Mouse (Mus musculus) embryonic facial prominence, embryonic 14.5 days (tissue): ENCODE results near the gene Scarf2. TPM values are rescaled to one million over a fixed set of nuclear protein-coding genes. Genes with fewer than 3 reads are reported as not detected.

Experiments
- ATAC-seq: fragments of 200-750 bp; cut with Nextera tagmentation; 2 replicates; pipeline ENCODE4 v1.8.0; 2017; ENCODE audit warnings: low read depth, moderate number of reproducible peaks, moderate TSS enrichment
- DNase-seq: peaks from one replicate; pipeline ENCODE4 v3.0.0-alpha.2; 2015; ENCODE audit warnings: low spot score
- H3K27ac ChIP-seq: fragments of 300-500 bp; sonication (generic); replicated peaks from 2 replicates; pipeline ENCODE4 v1.5.1; 2014; ENCODE audit warnings: low read depth, mild to moderate bottlenecking, low read length, moderate library complexity
- H3K27me3 ChIP-seq: fragments of 300-500 bp; sonication (generic); replicated peaks from 2 replicates; pipeline ENCODE4 v1.6.1; 2014; ENCODE audit warnings: low read length; ENCODE audit not compliant: control insufficient read depth, insufficient read depth
- H3K36me3 ChIP-seq: fragments of 300-500 bp; sonication (generic); 2 replicates; pipeline ENCODE4 v1.6.1; 2014; ENCODE audit warnings: low read length, mixed read lengths; ENCODE audit not compliant: control insufficient read depth, insufficient read depth
- H3K4me1 ChIP-seq: fragments of 300-500 bp; sonication (generic); 2 replicates; pipeline ENCODE4 v1.6.1; 2014; ENCODE audit warnings: antibody characterized with exemption, low read length; ENCODE audit not compliant: control insufficient read depth, insufficient read depth
- H3K4me2 ChIP-seq: fragments of 300-500 bp; sonication (generic); 2 replicates; pipeline ENCODE4 v1.6.1; 2014; ENCODE audit warnings: low read depth, mild to moderate bottlenecking, low read length, moderate library complexity, mixed read lengths
- H3K4me3 ChIP-seq: fragments of 300-500 bp; sonication (generic); 2 replicates; pipeline ENCODE4 v1.5.1; 2014; ENCODE audit warnings: low read depth, mild to moderate bottlenecking, low read length
- H3K9ac ChIP-seq: fragments of 300-500 bp; sonication (generic); 2 replicates; pipeline ENCODE4 v1.6.1; 2014; ENCODE audit warnings: low read depth, mild to moderate bottlenecking, low read length, moderate library complexity, mixed read lengths
- H3K9me3 ChIP-seq: fragments of 300-500 bp; sonication (generic); 2 replicates; pipeline ENCODE4 v1.6.1; 2016; ENCODE audit warnings: low read length; ENCODE audit not compliant: control insufficient read depth
- WGBS: fragments of 180-500 bp; shearing (Covaris S2); extraction: QIAGEN DNeasy Blood & Tissue Kit; methylation state at CpG from one replicate; pipeline ENCODE4 v1.1.7; 2014; 5-methylcytosine and 5-hydroxymethylcytosine counted together
- polyA plus RNA-seq: library from polyadenylated mRNA; unstranded; fragments of >200 nt; fragmentation: Nextera tagmentation; extraction: Ambion mirVana; gene quantifications from 2 replicates; pipeline ENCODE4 v1.2.1, GENCODE M21; 2014

The Scarf2 gene
- polyA plus RNA-seq, 1 experiment from 2014 or later, result 34.5 TPM

- DNase-seq (peak; percentile 12), ATAC-seq (no peak)
- peaks cover 25% of the 10 kb centered on the region for H3K4me1 ChIP-seq
- 18% methylated on average over 1 of the region's 1 CpGs for WGBS
- no peaks in the 10 kb centered on the region for H3K27me3 ChIP-seq
- peak overlapping the region; percentile 86 for H3K4me3 ChIP-seq
- peak overlapping the region; percentile 82 for H3K4me2 ChIP-seq
- H3K9me3 ChIP-seq, result no peaks in the 10 kb centered on the region
- no peak overlapping the region for H3K9ac ChIP-seq
- H3K27ac ChIP-seq, result no peak overlapping the region
- H3K36me3 ChIP-seq, result peaks cover 33% of the 10 kb centered on the region
These were observed 36.0 kb upstream of the Scarf2 start for GRCm38 (mm10) chr16:17761074-17761473.

- Histone ChIP-seq H3K36me3 (peaks cover 57% of the 10 kb centered on the region), H3K4me3 (no peak overlapping the region), H3K4me2 (no peak overlapping the region), H3K4me1 (peaks cover 20% of the 10 kb centered on the region), H3K9me3 (no peaks in the 10 kb centered on the region), H3K27ac (no peak overlapping the region), H3K27me3 (no peaks in the 10 kb centered on the region), H3K9ac (no peak overlapping the region)
- ATAC-seq (no peak), DNase-seq (no peak)
- 92% methylated on average over 4 of the region's 4 CpGs for WGBS
These were observed 33.0 kb upstream of the Scarf2 start for GRCm38 (mm10) chr16:17764108-17764511.

- H3K27me3 ChIP-seq, result no peaks in the 10 kb centered on the region
- H3K9me3 ChIP-seq, result no peaks in the 10 kb centered on the region
- ATAC-seq, result no peak
- 77% methylated on average over 7 of the region's 7 CpGs for whole genome bisulfite sequencing
- no peak overlapping the region for H3K9ac ChIP-seq
- no peak overlapping the region for H3K4me3 ChIP-seq
- DNase-seq, result no peak
- no peak overlapping the region for H3K4me2 ChIP-seq
- no peak overlapping the region for H3K27ac ChIP-seq
- no peaks in the 10 kb centered on the region; the same call in 1 of the 2 replicates for H3K4me1 ChIP-seq
- H3K36me3 ChIP-seq, result peaks cover 80% of the 10 kb centered on the region
These were observed 28.2 kb upstream of the Scarf2 start for GRCm38 (mm10) chr16:17768834-17769233.

- peaks cover 74% of the 10 kb centered on the region for H3K36me3 ChIP-seq
- H3K4me1 ChIP-seq, result no peaks in the 10 kb centered on the region
- DNase-seq (peak; percentile 57), ATAC-seq (peak; percentile 57)
- H3K27me3 ChIP-seq, result no peaks in the 10 kb centered on the region
- H3K4me3 ChIP-seq, result no peak overlapping the region
- H3K27ac ChIP-seq, result no peak overlapping the region
- 61% methylated on average over 4 of the region's 4 CpGs for WGBS
- no peak overlapping the region for H3K4me2 ChIP-seq
- no peak overlapping the region for H3K9ac ChIP-seq
- H3K9me3 ChIP-seq, result no peaks in the 10 kb centered on the region
These were observed 25.8 kb upstream of the Scarf2 start for GRCm38 (mm10) chr16:17771117-17771865.

- Histone ChIP-seq H3K36me3 (peaks cover 83% of the 10 kb centered on the region), H3K9me3 (no peaks in the 10 kb centered on the region), H3K27me3 (no peaks in the 10 kb centered on the region), H3K9ac (no peak overlapping the region), H3K4me1 (no peaks in the 10 kb centered on the region), H3K4me2 (no peak overlapping the region), H3K4me3 (no peak overlapping the region), H3K27ac (no peak overlapping the region)
- ATAC-seq, result no peak
- WGBS, result 64% methylated on average over 11 of the region's 11 CpGs
- no peak for DNase-seq
These were observed 20.3 kb upstream of the Scarf2 start for GRCm38 (mm10) chr16:17776828-17777227.

GRCm38 (mm10) chr16:17778223-17778622, 18.9 kb upstream of the Scarf2 start:
- Histone ChIP-seq H3K27me3 (no peaks in the 10 kb centered on the region), H3K4me1 (no peaks in the 10 kb centered on the region), H3K4me3 (no peak overlapping the region), H3K4me2 (no peak overlapping the region), H3K27ac (no peak overlapping the region), H3K9ac (no peak overlapping the region), H3K9me3 (no peaks in the 10 kb centered on the region), H3K36me3 (peaks cover 88% of the 10 kb centered on the region)
- no peak; the same call in 1 of the 2 replicates for ATAC-seq
- WGBS, result 72% methylated on average over 4 of the region's 4 CpGs
- peak; percentile 52 for DNase-seq

GRCm38 (mm10) chr16:17779692-17780091, 17.4 kb upstream of the Scarf2 start:
- Histone ChIP-seq H3K4me3 (no peak overlapping the region), H3K9me3 (no peaks in the 10 kb centered on the region), H3K27ac (no peak overlapping the region), H3K36me3 (peaks cover 90% of the 10 kb centered on the region), H3K4me1 (no peaks in the 10 kb centered on the region), H3K27me3 (no peaks in the 10 kb centered on the region), H3K9ac (no peak overlapping the region), H3K4me2 (no peak overlapping the region)
- ATAC-seq (no peak), DNase-seq (no peak)
- WGBS, result 88% methylated on average over 1 of the region's 1 CpGs

GRCm38 (mm10) chr16:17785337-17785736, 11.7 kb upstream of the Scarf2 start:
- DNase-seq (peak; percentile 36), ATAC-seq (no peak; the same call in 1 of the 2 replicates)
- Histone ChIP-seq H3K27ac (no peak overlapping the region), H3K9ac (no peak overlapping the region), H3K27me3 (no peaks in the 10 kb centered on the region), H3K36me3 (peaks cover 96% of the 10 kb centered on the region), H3K4me3 (no peak overlapping the region), H3K4me2 (no peak overlapping the region), H3K9me3 (no peaks in the 10 kb centered on the region), H3K4me1 (no peaks in the 10 kb centered on the region)
- WGBS, result 53% methylated on average over 3 of the region's 3 CpGs

- H3K27me3 ChIP-seq, result no peaks in the 10 kb centered on the region
- peaks cover 9% of the 10 kb centered on the region for H3K4me1 ChIP-seq
- ATAC-seq, result no peak
- WGBS, result 79% methylated on average over 3 of the region's 3 CpGs
- peaks cover 65% of the 10 kb centered on the region for H3K36me3 ChIP-seq
- no peak overlapping the region for H3K4me2 ChIP-seq
- no peak overlapping the region for H3K9ac ChIP-seq
- H3K4me3 ChIP-seq, result no peak overlapping the region
- no peak overlapping the region for H3K27ac ChIP-seq
- peak; percentile 27 for DNase-seq
- no peaks in the 10 kb centered on the region for H3K9me3 ChIP-seq
These were observed 4.4 kb upstream of the Scarf2 start for GRCm38 (mm10) chr16:17792728-17793127.
